Mouse (Mus musculus): ENCODE results near the gene Klf16. TPM values are rescaled to one million over a fixed set of nuclear protein-coding genes. Genes with fewer than 3 reads are reported as not detected.

Gene Klf16
- polyA plus RNA-seq, 1 experiment, result 33.2 TPM

DNA sequence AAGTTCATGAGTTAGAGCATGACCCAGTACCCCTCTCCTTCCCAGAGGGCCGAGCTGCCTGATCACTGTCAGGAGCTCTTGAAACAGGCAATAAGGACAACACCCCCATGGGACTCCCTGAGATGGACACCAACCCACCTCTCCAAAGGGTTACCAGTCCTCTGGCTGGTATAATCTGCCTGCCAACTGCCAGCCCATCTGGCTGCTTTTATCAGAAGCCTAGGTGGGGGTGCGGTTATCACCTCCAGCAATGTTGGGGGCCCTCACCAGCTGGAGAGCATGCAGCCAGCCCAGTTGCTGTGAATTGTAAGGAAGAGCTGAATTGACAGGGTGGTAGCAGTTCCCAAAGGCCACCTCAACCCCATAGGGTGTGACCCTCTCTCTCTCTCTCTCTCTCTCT lies 4.6 kb downstream of the Klf16 start:
- Histone ChIP-seq H3K4me1 (ENCODE audit: control insufficient read depth, insufficient read depth, insufficient read length, low read length) (peaks cover 30% of the 10 kb centered on the region), H3K27ac (ENCODE audit: insufficient read depth, low read depth, low read length) (no peak overlapping the region), H3K36me3 (ENCODE audit: control insufficient read depth, insufficient read depth, low read length) (no peaks in the 10 kb centered on the region)

DNA sequence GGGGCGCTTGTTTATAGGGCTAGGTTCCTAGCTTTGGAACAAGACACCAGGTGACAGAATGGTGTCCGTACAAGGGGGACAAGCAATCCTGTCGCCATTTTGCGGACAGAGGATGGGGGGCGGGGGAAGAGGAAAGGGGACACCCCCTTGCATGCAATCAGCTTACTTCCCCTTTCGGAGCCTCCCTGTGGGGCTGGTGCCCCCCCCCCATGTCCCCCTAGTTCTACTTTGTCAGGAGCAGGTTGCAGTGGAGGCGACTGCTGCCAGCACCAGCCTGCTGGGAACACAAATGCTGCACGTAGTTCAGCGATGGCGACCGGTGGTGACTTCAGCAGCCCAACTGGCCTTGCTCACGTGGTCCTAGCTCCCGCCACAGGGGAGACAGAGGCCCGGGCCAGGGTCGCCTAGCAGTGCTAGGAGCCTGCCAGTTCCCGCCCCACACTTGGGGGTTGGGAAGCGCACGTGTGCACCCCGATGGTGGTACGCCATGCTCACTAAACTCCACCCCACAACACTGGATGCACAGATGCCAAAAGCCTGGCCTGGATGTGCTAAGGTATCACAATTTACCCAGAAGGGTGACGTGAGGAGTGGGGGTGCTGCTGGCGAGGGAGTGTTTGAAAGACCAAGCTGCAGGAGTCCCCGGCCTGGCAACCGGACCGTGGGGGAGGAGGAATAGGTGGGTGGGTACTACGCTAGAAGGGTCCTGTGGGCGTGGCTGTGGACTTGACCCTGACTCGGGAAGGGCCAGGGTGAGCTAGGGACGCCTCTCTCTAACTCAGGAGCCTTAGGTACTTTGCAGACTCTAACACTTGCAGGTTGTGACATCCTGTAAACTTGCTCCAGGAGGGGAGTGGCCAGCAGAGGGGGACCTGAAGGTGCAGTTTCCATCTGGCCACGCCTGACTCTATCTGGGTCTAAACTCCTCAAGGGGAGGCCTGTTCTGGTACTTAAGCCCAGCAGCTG lies 6.0 kb downstream of the Klf16 start:
- H3K27ac ChIP-seq (ENCODE audit: insufficient read depth, low read depth, low read length), result no peak overlapping the region
- TF ChIP-seq POLR2A (IDR thresholded peaks at IDR 0.05; ENCODE audit: low read depth, low read length) (no peak), CTCF (IDR thresholded peaks at IDR 0.05; ENCODE audit: extremely low read depth, insufficient read length, insufficient replicate concordance, low read depth, low read length) (no peak)
- H3K27me3 ChIP-seq (ENCODE audit: control insufficient read depth, insufficient read depth, low read length), result no peaks in the 10 kb centered on the region
- 0 out of 2 replicates have a peak overlapping the region, but pooled peaks have one; percentile 2 for H3K4me3 ChIP-seq (ENCODE audit: low read depth, low read length)
- no peaks in the 10 kb centered on the region for H3K36me3 ChIP-seq (ENCODE audit: control insufficient read depth, insufficient read depth, low read length)
- peaks cover 30% of the 10 kb centered on the region for H3K4me1 ChIP-seq (ENCODE audit: control insufficient read depth, insufficient read depth, insufficient read length, low read length)
- WGBS, result 49% methylated on average over 30 of the region's 30 CpGs

More for the DNA sequence above, 4.6 kb downstream of the Klf16 start:
- H3K27me3 ChIP-seq (ENCODE audit: control insufficient read depth, insufficient read depth, low read length), result no peaks in the 10 kb centered on the region
- TF ChIP-seq POLR2A (IDR thresholded peaks at IDR 0.05; ENCODE audit: low read depth, low read length), result no peak
- TF ChIP-seq CTCF (IDR thresholded peaks at IDR 0.05; ENCODE audit: extremely low read depth, insufficient read length, insufficient replicate concordance, low read depth, low read length), result no peak
- WGBS, result 70% methylated on average over 2 of the region's 2 CpGs
- H3K4me3 ChIP-seq (ENCODE audit: low read depth, low read length), result no peak overlapping the region

- H3K36me3 ChIP-seq (ENCODE audit: control insufficient read depth, insufficient read depth, low read length), result no peaks in the 10 kb centered on the region
- H3K27me3 ChIP-seq (ENCODE audit: control insufficient read depth, insufficient read depth, low read length), result no peaks in the 10 kb centered on the region
- H3K4me3 ChIP-seq (ENCODE audit: low read depth, low read length), result no peak overlapping the region
- WGBS, result 84% methylated on average over 10 of the region's 10 CpGs
- TF ChIP-seq POLR2A (IDR thresholded peaks at IDR 0.05; ENCODE audit: low read depth, low read length), result no peak
- no peak for TF ChIP-seq CTCF (IDR thresholded peaks at IDR 0.05; ENCODE audit: extremely low read depth, insufficient read length, insufficient replicate concordance, low read depth, low read length)
- H3K4me1 ChIP-seq (ENCODE audit: control insufficient read depth, insufficient read depth, insufficient read length, low read length), result peaks cover 25% of the 10 kb centered on the region
- H3K27ac ChIP-seq (ENCODE audit: insufficient read depth, low read depth, low read length), result no peak overlapping the region
Measured at GRCm38 (mm10) chr10:80570419-80570818, 6.7 kb downstream of the Klf16 start.

DNA sequence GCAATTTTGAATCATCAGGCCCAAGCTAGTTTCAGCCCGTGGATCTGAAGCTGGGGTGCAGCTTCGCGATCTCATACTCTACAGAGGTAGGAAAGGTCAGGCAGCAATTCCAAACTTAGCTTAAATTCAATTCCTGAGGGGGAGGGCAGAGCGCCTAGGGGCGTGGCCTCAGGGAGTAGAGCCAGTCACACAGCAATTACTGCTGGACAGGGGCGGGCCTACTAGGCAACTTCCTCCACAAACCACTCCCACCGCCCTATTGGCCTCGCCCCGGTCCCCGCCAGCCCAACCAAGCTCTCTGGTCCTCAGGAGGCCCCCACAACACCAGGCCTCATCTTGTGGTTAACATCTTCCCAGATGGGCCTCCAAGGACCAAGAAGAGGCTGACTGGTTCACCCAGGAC lies 7.5 kb downstream of the Klf16 start:
- 12% methylated on average over 10 of the region's 10 CpGs for WGBS
- no peak for TF ChIP-seq POLR2A (IDR thresholded peaks at IDR 0.05; ENCODE audit: low read depth, low read length)
- no peak for TF ChIP-seq CTCF (IDR thresholded peaks at IDR 0.05; ENCODE audit: extremely low read depth, insufficient read length, insufficient replicate concordance, low read depth, low read length)
- H3K27ac ChIP-seq (ENCODE audit: insufficient read depth, low read depth, low read length), result peak overlapping the region; percentile 51
- no peaks in the 10 kb centered on the region for H3K27me3 ChIP-seq (ENCODE audit: control insufficient read depth, insufficient read depth, low read length)
- H3K4me1 ChIP-seq (ENCODE audit: control insufficient read depth, insufficient read depth, insufficient read length, low read length), result peaks cover 25% of the 10 kb centered on the region
- peak overlapping the region; percentile 56 for H3K4me3 ChIP-seq (ENCODE audit: low read depth, low read length)
- H3K36me3 ChIP-seq (ENCODE audit: control insufficient read depth, insufficient read depth, low read length), result no peaks in the 10 kb centered on the region

DNA sequence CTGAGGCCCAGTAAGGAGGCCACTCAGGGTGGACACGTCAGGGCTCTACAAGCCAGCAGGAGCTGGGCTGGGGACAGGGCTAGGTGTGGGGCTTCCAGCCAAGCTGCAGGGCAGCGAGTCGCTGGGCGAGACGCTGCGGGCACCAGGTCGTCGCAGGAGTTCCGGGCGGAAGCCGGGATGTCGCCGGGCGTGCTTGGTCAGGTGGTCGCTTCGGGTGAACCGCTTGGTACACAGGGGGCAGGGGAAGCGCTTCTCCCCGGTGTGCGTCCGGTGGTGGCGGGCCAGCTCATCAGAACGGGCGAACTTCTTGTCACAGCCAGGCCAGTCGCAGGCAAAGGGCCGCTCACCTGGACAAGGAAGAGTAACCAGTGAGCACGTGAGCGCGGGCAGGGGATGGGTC lies 8.2 kb downstream of the Klf16 start:
- Histone ChIP-seq H3K4me3 (ENCODE audit: low read depth, low read length) (no peak overlapping the region), H3K4me1 (ENCODE audit: control insufficient read depth, insufficient read depth, insufficient read length, low read length) (peaks cover 25% of the 10 kb centered on the region), H3K27ac (ENCODE audit: insufficient read depth, low read depth, low read length) (no peak overlapping the region), H3K27me3 (ENCODE audit: control insufficient read depth, insufficient read depth, low read length) (no peaks in the 10 kb centered on the region), H3K36me3 (ENCODE audit: control insufficient read depth, insufficient read depth, low read length) (no peaks in the 10 kb centered on the region)
- no peak for TF ChIP-seq CTCF (IDR thresholded peaks at IDR 0.05; ENCODE audit: extremely low read depth, insufficient read length, insufficient replicate concordance, low read depth, low read length)
- no peak for TF ChIP-seq POLR2A (IDR thresholded peaks at IDR 0.05; ENCODE audit: low read depth, low read length)
- 96% methylated on average over 29 of the region's 29 CpGs for WGBS

GRCm38 (mm10) chr10:80566375-80567092 lies 10.6 kb downstream of the Klf16 start:
- WGBS, result 39% methylated on average over 17 of the region's 17 CpGs
- Histone ChIP-seq H3K27ac (ENCODE audit: insufficient read depth, low read depth, low read length) (no peak overlapping the region), H3K4me3 (ENCODE audit: low read depth, low read length) (no peak overlapping the region), H3K27me3 (ENCODE audit: control insufficient read depth, insufficient read depth, low read length) (no peaks in the 10 kb centered on the region), H3K4me1 (ENCODE audit: control insufficient read depth, insufficient read depth, insufficient read length, low read length) (peaks cover 18% of the 10 kb centered on the region), H3K36me3 (ENCODE audit: control insufficient read depth, insufficient read depth, low read length) (no peaks in the 10 kb centered on the region)
- TF ChIP-seq CTCF (IDR thresholded peaks at IDR 0.05; ENCODE audit: extremely low read depth, insufficient read length, insufficient replicate concordance, low read depth, low read length) (peak; percentile 96), POLR2A (IDR thresholded peaks at IDR 0.05; ENCODE audit: low read depth, low read length) (no peak)

Measured in small intestine, adult 2 months (tissue).